ENCODE assay signal across 8 mouse cellular contexts in the genomic region with DNA sequence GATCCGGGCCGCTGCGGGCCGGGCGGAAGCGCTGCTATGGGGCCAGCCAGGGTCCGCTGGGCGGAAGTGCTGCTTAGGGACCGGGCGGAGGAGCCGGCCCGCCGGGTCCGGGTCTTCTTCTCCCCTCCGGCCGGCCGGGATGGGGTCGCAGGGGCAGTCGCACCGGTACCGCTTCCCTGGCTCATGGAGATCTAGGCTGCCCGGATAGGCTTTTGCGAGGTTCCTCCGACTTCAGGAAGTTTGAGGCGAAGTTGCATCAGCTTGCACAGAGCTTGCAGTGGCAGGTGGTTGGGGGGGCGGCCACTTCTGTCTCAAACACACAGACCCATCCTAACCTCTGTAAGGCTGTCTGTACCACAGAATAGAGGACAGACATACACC. TPM values are rescaled to one million over a fixed set of nuclear protein-coding genes. Genes with fewer than 3 reads are reported as not detected.
A peak's percentile ranks its signal among the peaks of the same experiment; 100 is the strongest.
DNase-seq lines count a peak whose midpoint lies in the region; ATAC-seq and TF ChIP-seq lines count a peak whose summit lies in the region.

No protein-coding gene starts in this region.

- peak; percentile 24 to 33 for DNase-seq in layer of hippocampus, adult 2 months (ENCODE audit: low spot score in 2 of 2)
- no peak for DNase-seq in layer of hippocampus, postnatal 36 days
- no peak for DNase-seq in G1E (ENCODE audit: low spot score)
- peak; percentile 60 for DNase-seq in brain, adult 2 months (ENCODE audit: low read depth, low spot score)
- no peak for DNase-seq in hindbrain, embryonic 11.5 days (ENCODE audit: low spot score)
- DNase-seq in liver, postnatal 0 days: no peak
- DNase-seq in c-Kit-positive CD71-positive TER-119-positive erythroid progenitor cells, embryonic 14.5 days (ENCODE audit: low spot score): no peak

- no peaks in the 10 kb centered on the region; the same call in 1 of the 2 replicates for H3K27me3 ChIP-seq in G1E (ENCODE audit: insufficient read depth, low read length)
- H3K27me3 ChIP-seq in hindbrain, embryonic 11.5 days (ENCODE audit: control insufficient read depth, insufficient read depth, low read length): no peaks in the 10 kb centered on the region
- H3K27me3 ChIP-seq in liver, postnatal 0 days (ENCODE audit: insufficient read depth, low read length): no peaks in the 10 kb centered on the region
- H3K27me3 ChIP-seq in small intestine, adult 2 months (ENCODE audit: control insufficient read depth, insufficient read depth, low read length): no peaks in the 10 kb centered on the region

- H3K4me1 ChIP-seq in G1E (ENCODE audit: insufficient read depth, low read depth, low read length): peaks cover 31% of the 10 kb centered on the region
- no peaks in the 10 kb centered on the region; the same call in 1 of the 2 replicates for H3K4me1 ChIP-seq in hindbrain, embryonic 11.5 days (replicated peaks; ENCODE audit: control insufficient read depth, insufficient read depth, low read length)
- H3K4me1 ChIP-seq in liver, postnatal 0 days (ENCODE audit: insufficient read depth): peaks cover 10% of the 10 kb centered on the region
- H3K4me1 ChIP-seq in small intestine, adult 2 months (ENCODE audit: control insufficient read depth, insufficient read depth, insufficient read length, low read length): peaks cover 4% of the 10 kb centered on the region; the same call in 1 of the 2 replicates

- 1% methylated on average over 25 of the region's 26 CpGs for WGBS in hindbrain, embryonic 11.5 days
- WGBS in liver, postnatal 0 days (ENCODE audit: insufficient replicate concordance): 1% methylated on average over 20 of the region's 26 CpGs
- under 1% methylated on average over 26 of the region's 26 CpGs for WGBS in small intestine, adult 2 months

- TF ChIP-seq EP300 in liver, postnatal 0 days (IDR thresholded peaks at IDR 0.05; ENCODE audit: low read depth): no peak

- peak overlapping the region; percentile 95 for H3K9ac ChIP-seq in hindbrain, embryonic 11.5 days (ENCODE audit: low read depth, low read length)
- peak overlapping the region; percentile 95 for H3K9ac ChIP-seq in liver, postnatal 0 days (replicated peaks)

- H3K27ac ChIP-seq in layer of hippocampus, adult 2 months: peak overlapping the region; percentile 98
- H3K27ac ChIP-seq in hindbrain, embryonic 11.5 days (ENCODE audit: low read depth, low read length): peak overlapping the region; percentile 96
- H3K27ac ChIP-seq in liver, postnatal 0 days (ENCODE audit: low read depth): peak overlapping the region; percentile 94
- peak overlapping the region; percentile 71 for H3K27ac ChIP-seq in small intestine, adult 2 months (ENCODE audit: insufficient read depth, low read depth, low read length)

- ATAC-seq in G1E (ENCODE audit: extremely low read depth, insufficient number of reproducible peaks, low FRiP score, poor library complexity, severe bottlenecking): 0 out of 2 replicates have a peak, but pooled peaks have one; percentile 16
- ATAC-seq in hindbrain, embryonic 11.5 days (ENCODE audit: low FRiP score): peak; percentile 81
- ATAC-seq in liver, postnatal 0 days: peak; percentile 74

- peak overlapping the region; percentile 66 for H3K4me2 ChIP-seq in hindbrain, embryonic 11.5 days (replicated peaks; ENCODE audit: low read depth, low read length)
- peak overlapping the region; percentile 72 for H3K4me2 ChIP-seq in liver, postnatal 0 days (ENCODE audit: low read depth, low read length)

- no peaks in the 10 kb centered on the region for H3K9me3 ChIP-seq in G1E (replicated peaks)
- H3K9me3 ChIP-seq in hindbrain, embryonic 11.5 days (ENCODE audit: control insufficient read depth, low read length): no peaks in the 10 kb centered on the region
- H3K9me3 ChIP-seq in liver, postnatal 0 days (ENCODE audit: low read length): no peaks in the 10 kb centered on the region

- TF ChIP-seq CTCF in layer of hippocampus, adult 2 months (conservative IDR thresholded peaks at IDR 0.05): no peak
- no peak for TF ChIP-seq CTCF in G1E (IDR thresholded peaks at IDR 0.05; ENCODE audit: low read depth, low read length)
- TF ChIP-seq CTCF in liver, postnatal 0 days (IDR thresholded peaks at IDR 0.05; ENCODE audit: low read depth): no peak
- no peak for TF ChIP-seq CTCF in small intestine, adult 2 months (IDR thresholded peaks at IDR 0.05; ENCODE audit: extremely low read depth, insufficient read length, insufficient replicate concordance, low read depth, low read length)

- peaks cover 25% of the 10 kb centered on the region for H3K36me3 ChIP-seq in G1E (replicated peaks)
- no peaks in the 10 kb centered on the region for H3K36me3 ChIP-seq in hindbrain, embryonic 11.5 days (ENCODE audit: control insufficient read depth, insufficient read depth, low read length)
- H3K36me3 ChIP-seq in liver, postnatal 0 days (replicated peaks; ENCODE audit: insufficient read depth, low read length): no peaks in the 10 kb centered on the region
- no peaks in the 10 kb centered on the region for H3K36me3 ChIP-seq in small intestine, adult 2 months (ENCODE audit: control insufficient read depth, insufficient read depth, low read length)

- H3K4me3 ChIP-seq in layer of hippocampus, adult 2 months: peak overlapping the region; percentile 90
- peak overlapping the region; percentile 79 for H3K4me3 ChIP-seq in G1E (ENCODE audit: low read depth, low read length)
- H3K4me3 ChIP-seq in hindbrain, embryonic 11.5 days (ENCODE audit: low read depth, low read length): peak overlapping the region; percentile 85
- H3K4me3 ChIP-seq in liver, postnatal 0 days (ENCODE audit: low read depth, low read length): peak overlapping the region; percentile 98
- peak overlapping the region; percentile 91 for H3K4me3 ChIP-seq in small intestine, adult 2 months (ENCODE audit: low read depth, low read length)

- no peak for TF ChIP-seq POLR2A in small intestine, adult 2 months (IDR thresholded peaks at IDR 0.05; ENCODE audit: low read depth, low read length)

RNA-seq across cellular contexts. Expression of a gene that starts 0.5 kb away (rescaled TPM):
- 1 to 10 TPM; 7.4 to 7.6 TPM for total RNA-seq in layer of hippocampus, adult 2 months (2021)
- 1 to 10 TPM; 7.7 to 7.8 TPM for total RNA-seq in layer of hippocampus, postnatal 36 days (2021)
- total RNA-seq in G1E (2014; fragmentation: Nextera tagmentation): 60.2 and 68.2 TPM in 2 replicates
- total RNA-seq in G1E (2017): 40.5 and 41.8 TPM in 2 replicates
- 2.5 and 2.8 TPM in 2 replicates for polyA plus RNA-seq in G1E (2012)
- polyA plus RNA-seq in hindbrain, embryonic 11.5 days (2014; fragmentation: Nextera tagmentation; extraction: Ambion mirVana): 7.1 and 7.3 TPM in 2 replicates
- 4.7 and 5.9 TPM in 2 replicates for polyA plus RNA-seq in liver, postnatal 0 days (2015; fragmentation: Nextera tagmentation; extraction: Ambion mirVana)
- polyA plus RNA-seq in small intestine, adult 2 months (2012; rRNA removed): 3.0 and 4.9 TPM in 2 replicates

RNA-seq across cellular contexts. Expression of a gene that starts 25.5 kb away (rescaled TPM):
- 10 to 100 TPM; 17.8 to 17.9 TPM for total RNA-seq in layer of hippocampus, adult 2 months (2021)
- total RNA-seq in layer of hippocampus, postnatal 36 days (2021): 10 to 100 TPM; 18.2 to 21.4 TPM
- total RNA-seq in G1E (2014; fragmentation: Nextera tagmentation): not detected in 2 replicates
- total RNA-seq in G1E (2017): 0.06 and 0.11 TPM in 2 replicates
- polyA plus RNA-seq in G1E (2012): not detected in 2 replicates
- polyA plus RNA-seq in hindbrain, embryonic 11.5 days (2014; fragmentation: Nextera tagmentation; extraction: Ambion mirVana): 7.4 and 8.7 TPM in 2 replicates
- 1.2 and 1.4 TPM in 2 replicates for polyA plus RNA-seq in liver, postnatal 0 days (2015; fragmentation: Nextera tagmentation; extraction: Ambion mirVana)
- 0.95 and 1.1 TPM in 2 replicates for polyA plus RNA-seq in small intestine, adult 2 months (2012; rRNA removed)

Comparison
In these comparisons a context has a peak if more than half of its experiments do, and no peak if none do; other contexts are left out.
1. DNase-seq: peak in layer of hippocampus, adult 2 months (2 of 2) and brain, adult 2 months (single experiment); none in layer of hippocampus, postnatal 36 days (0 of 2), G1E (single experiment), hindbrain, embryonic 11.5 days (single experiment), liver, postnatal 0 days (single experiment) and c-Kit-positive CD71-positive TER-119-positive erythroid progenitor cells, embryonic 14.5 days (single experiment).
2. ATAC-seq: peak in every context shown above with its lines; median percentile 81 in hindbrain, embryonic 11.5 days; 74 in liver, postnatal 0 days; 16 in G1E.
3. Peak in every context shown above with its lines, with median percentiles within 50 percentile points of each other: H3K27ac ChIP-seq and H3K4me3 ChIP-seq.